Mouse (Mus musculus) left cerebral cortex, postnatal 14 days (tissue): Measurements from ENCODE around the gene Trpc7. TPM values are rescaled to one million over a fixed set of nuclear protein-coding genes. Genes with fewer than 3 reads are reported as not detected.

Experiments used
- DNase-seq, 2 experiments: peaks; one replicate each; pipeline ENCODE4 v3.0.0; 2021 to 2022; ENCODE audit warnings: low spot score in 2 of 2, mixed read lengths in 1 of 2
- intact Hi-C: fragments of 180-260 bp; cut with DNase I; formaldehyde crosslinking; loops from one replicate; pipeline ENCODE4 v1.15.1; 2025
- long read RNA-seq, 2 experiments: library from polyadenylated mRNA; stranded (forward); transcript quantifications; one replicate each; pipeline ENCODE4 v2.0.0; 2021
- total RNA-seq, 2 experiments: library from RNA; stranded (reverse); gene quantifications; 2 replicates each; pipeline ENCODE4 v1.2.3; 2021

Trpc7 gene
- total RNA-seq = 1 to 10 TPM; 2.1 to 2.8 TPM
- long read RNA-seq, experiment 1, partial matches to known transcripts = 2 of 5 reads
- long read RNA-seq, experiment 1, other reads (novel, unspliced or antisense) = 2 of 5 reads
- long read RNA-seq, experiment 2, partial matches to known transcripts = 0 of 4 reads
- long read RNA-seq, experiment 2, other reads (novel, unspliced or antisense) = 4 of 4 reads

DNA sequence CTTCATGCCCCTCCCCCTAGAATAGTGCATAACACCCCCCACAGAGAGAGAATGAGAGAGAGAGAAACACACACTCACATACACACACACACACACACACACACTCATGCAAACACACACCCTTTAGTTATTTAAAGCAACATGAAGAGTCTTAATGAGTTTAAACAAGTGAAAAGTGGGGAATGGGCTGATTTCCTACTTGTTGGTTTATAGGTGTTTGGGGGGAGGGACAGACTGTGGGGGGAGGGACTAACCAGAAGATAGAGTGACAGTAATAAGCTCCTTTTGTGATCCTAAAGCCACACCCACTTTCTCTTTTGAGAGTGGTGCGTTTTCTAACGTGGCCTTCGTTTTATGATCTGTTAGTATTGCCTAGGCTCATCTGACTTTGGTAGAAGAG is at the start of gene Trpc7:
TSS of gene Trpc7 (minus strand) at position 101 of the 400 bp plus-strand sequence.
- intact Hi-C loops = loop anchor here (2.0 to 10.0 kb wide), 2 partner anchors 91 to 365 kb away; no protein-coding TSS in a partner anchor
- DNase-seq = no peak

GRCm38 (mm10) chr13:56939261-56939660 is 43.5 kb upstream of the Trpc7 start:
- intact Hi-C loops = no loop called here
- no peak for DNase-seq

DNA sequence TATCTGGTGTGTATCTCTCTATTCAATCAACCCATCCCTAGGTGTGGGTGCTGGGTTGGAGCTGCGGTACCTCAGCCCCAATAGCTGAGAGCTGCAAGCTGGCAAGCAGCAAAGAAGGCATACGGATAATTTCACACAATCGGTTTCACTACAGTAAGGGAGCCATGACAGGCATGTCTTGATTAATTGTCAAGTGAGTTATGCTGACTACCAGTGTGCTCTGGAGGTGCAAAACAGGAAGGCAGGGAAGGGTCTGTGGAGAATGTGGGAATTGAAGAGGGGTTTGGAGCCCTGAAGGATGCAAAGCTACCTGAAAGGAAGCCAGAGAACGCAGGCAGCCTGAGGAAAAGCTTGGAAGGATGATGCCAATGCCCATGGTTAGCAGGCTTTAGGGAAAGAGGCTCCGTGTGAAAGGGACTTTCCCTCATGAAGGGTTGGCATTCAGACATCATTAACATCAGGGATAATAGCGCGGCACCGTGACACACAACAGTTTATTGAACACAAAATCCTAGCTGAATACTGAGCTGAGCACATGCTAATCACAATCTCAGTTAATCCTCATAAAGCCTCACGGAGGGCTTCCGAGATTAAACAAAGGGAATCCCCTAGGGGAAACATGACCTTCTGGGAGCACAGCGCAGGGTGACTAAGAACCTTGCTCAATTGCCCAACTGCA is 38.2 kb upstream of the Trpc7 start:
- intact Hi-C loops = no loop called here
- no peak for DNase-seq

GRCm38 (mm10) chr13:56930421-56930820 is 34.6 kb upstream of the Trpc7 start:
- intact Hi-C loops = no loop called here
- DNase-seq = no peak

- DNase-seq = no peak
- intact Hi-C loops = no loop called here
Observed at GRCm38 (mm10) chr13:56922976-56923375, 27.2 kb upstream of the Trpc7 start.

DNA sequence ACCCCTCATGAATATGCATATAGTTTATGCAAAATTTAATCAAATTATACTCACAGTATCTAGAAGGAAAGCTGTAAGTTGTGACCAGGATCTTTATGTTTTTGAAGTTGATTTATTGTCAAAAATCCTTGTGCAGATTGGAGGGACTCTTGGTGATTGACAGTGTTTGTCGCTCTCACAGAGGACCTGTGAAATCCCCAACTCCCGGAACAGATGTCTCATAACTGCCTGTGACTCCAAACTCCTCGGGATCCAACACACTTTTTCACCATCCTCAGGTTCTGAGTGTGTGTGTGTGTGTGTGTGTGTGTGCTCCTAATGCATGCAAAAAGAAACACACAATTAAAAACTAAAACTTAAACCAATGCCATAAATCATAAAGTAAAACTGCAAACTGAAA is 25.5 kb upstream of the Trpc7 start:
- intact Hi-C loops = no loop called here
- DNase-seq = no peak

DNA sequence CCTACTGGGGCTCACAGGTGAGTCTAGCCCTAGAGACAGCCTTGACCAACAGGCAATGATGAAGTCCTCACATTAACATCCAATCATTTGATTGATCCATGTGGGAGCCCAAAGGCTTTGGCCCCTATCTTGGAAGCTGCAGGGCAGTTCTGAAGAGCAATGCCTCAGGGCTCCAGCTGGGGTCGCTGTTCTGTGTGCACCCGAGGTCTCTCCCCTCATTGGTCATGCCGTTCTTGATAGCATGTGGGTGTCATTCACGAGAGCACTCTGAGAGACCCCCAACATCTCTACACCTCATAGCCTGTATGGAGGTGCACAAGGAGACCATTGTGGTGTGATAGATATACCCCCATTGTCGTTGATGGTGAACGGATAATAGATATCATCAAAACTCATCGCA is 18.9 kb upstream of the Trpc7 start:
- no peak for DNase-seq
- intact Hi-C loops = no loop called here

- no peak for DNase-seq
- intact Hi-C loops = no loop called here
Observed at GRCm38 (mm10) chr13:56911093-56911492, 15.3 kb upstream of the Trpc7 start.

GRCm38 (mm10) chr13:56895386-56895785 is 407 bp downstream of the Trpc7 start:
- peak in 1 of 2 experiments; percentile 49 for DNase-seq
- intact Hi-C loops = loop anchor here (2.0 to 10.0 kb wide), 2 partner anchors 91 to 365 kb away; no protein-coding TSS in a partner anchor

GRCm38 (mm10) chr13:56894543-56894942 is 1.2 kb downstream of the Trpc7 start:
- peak in 1 of 2 experiments; percentile 23 for DNase-seq
- intact Hi-C loops = loop anchor here (2.0 to 10.0 kb wide), 2 partner anchors 90 to 366 kb away; no protein-coding TSS in a partner anchor

DNA sequence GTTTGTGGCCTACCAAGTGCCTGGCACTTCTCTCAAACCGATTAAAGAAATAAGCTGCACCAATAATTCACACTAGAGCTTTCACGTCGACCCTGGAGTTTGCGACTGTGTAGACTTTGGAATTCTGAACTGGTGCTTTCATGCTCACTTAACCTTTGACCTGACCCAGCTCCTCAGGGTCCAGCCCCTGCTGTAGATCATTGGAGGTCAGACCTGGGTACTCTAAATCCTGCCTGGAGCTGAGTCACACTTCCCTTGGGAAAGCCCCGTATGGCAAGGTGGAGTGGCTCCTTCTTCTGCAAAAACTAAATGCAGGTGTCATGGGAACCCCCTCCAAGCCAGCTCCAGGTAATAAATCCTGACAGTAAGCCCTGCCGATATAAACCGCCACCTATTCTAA is 5.9 kb downstream of the Trpc7 start:
- DNase-seq = no peak
- intact Hi-C loops = loop anchor here (10.0 kb wide), 1 partner anchor 85 kb away; no protein-coding TSS in a partner anchor

DNA sequence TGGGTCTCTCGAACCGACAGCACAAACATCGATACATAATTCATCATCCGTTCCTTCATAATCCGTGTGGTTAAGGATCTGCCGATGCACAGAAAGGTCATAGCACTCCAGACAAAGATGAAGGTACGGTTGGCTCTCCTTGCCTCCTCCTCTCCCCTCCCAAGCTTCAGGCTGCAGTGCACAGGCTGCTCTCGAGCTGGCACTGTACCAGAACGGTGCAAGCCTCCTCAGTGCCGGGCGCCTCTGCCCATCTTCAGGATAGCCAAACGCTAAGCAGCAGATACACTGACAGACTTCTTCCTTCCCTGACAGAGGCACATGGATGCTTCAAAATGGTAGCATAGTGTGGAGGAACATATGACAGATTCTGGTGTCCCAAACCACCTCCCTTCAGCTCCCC is 12.9 kb downstream of the Trpc7 start:
- no peak for DNase-seq
- intact Hi-C loops = no loop called here

DNA sequence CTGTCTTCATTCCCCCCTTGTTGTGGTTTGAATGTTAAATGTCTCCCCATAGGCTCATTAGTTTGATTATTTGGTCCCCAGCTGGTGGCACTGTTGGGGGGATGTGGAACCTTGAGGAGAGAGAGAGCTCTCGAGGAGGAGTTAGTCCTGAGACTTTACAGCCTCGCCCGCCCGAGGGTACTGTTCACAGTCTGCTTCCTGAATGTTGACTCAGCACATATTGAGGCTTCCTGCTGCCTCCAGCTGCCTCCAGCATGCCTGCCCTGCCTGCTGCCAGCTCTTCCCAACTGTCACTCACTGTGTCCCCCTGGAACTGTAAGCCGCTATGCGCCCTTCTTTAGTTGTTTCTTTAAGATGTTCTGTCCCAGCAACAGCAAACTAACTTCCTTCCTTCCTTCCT is 31.2 kb downstream of the Trpc7 start:
- intact Hi-C loops = no loop called here
- DNase-seq = no peak

DNA sequence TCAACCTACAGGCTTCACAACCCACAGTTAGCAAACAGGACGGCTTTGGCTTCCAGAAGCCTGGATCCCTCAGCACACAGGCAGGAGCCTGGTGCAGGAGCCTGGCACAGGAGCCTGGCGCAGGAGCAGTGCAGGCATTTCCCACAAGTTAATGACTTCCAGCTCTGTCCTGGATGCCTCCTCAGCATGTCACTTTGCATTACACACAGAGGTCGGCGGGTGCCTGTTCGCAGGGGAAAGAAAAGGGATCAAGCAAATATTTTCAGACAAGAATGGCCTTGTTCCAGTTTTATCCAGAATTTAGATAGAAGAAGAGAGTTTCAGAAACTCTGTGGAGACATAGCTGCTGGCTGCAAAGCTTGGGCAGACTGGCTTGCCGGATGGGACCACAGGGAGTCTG is 33.8 kb downstream of the Trpc7 start:
- no peak for DNase-seq
- intact Hi-C loops = no loop called here

DNA sequence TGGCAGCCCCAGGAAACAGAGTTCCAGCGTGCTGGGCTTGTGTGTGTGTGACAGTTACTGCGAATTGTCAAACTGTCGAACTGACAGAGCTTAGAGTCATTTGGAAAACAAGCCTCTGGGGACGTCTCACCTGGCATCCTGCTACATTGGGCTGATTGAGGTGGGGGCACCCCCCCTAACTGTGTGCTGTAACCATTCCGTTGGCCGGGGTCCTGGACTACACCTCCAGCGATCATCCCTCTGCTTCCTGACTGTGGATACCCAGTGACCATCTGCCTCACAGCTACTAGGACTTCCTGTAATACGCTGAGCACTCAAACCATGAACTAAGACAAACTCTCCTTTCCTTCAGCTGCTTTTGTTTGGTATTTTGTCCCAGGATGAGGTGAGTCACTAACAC is 41.3 kb downstream of the Trpc7 start:
- DNase-seq = no peak
- intact Hi-C loops = no loop called here

GRCm38 (mm10) chr13:56853436-56853835 is 42.4 kb downstream of the Trpc7 start:
- no peak for DNase-seq
- intact Hi-C loops = no loop called here

GRCm38 (mm10) chr13:56845866-56846265 is 49.9 kb downstream of the Trpc7 start:
- DNase-seq = no peak
- intact Hi-C loops = no loop called here

DNA sequence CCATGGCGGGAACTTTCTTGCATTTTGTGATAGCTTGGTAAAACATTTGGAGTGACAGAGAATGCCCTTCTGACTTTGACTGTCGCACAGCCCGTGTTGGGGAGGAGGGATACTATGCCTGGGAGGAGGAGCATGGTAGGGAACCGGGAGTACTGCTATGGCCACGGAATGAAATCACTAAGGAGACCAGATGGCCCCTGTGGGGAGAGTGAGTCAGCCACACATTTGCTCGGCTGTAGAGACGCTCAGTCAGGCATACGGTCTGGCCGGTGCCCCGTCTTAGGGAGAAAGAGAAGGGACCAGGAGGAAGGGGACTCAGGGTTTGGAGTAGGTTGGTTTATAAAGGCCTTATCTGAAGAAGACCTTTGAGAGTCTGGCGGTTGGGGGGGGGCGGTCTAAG is 80.3 kb downstream of the Trpc7 start:
- intact Hi-C loops = no loop called here
- no peak for DNase-seq

GRCm38 (mm10) chr13:56806776-56807490 is 88.9 kb downstream of the Trpc7 start:
- peak; percentile 91 to 96 for DNase-seq
- intact Hi-C loops = loop anchor here (2.0 to 10.0 kb wide), 3 partner anchors 88 to 454 kb away; partner anchors contain the start of gene Trpc7

GRCm38 (mm10) chr13:56805131-56805530 is 90.7 kb downstream of the Trpc7 start:
- no peak for DNase-seq
- intact Hi-C loops = loop anchor here (10.0 kb wide), 2 partner anchors 90 to 330 kb away; partner anchors contain the start of gene Trpc7
